Mouse (Mus musculus) neural tube, embryonic 14.5 days (tissue): ENCODE measurements around the gene Prr36. TPM values are rescaled to one million over a fixed set of nuclear protein-coding genes. Genes with fewer than 3 reads are reported as not detected.

Experiments
- ATAC-seq: fragments of 200-750 bp; cut with Nextera tagmentation; 2 replicates; pipeline ENCODE4 v1.8.0; 2017; ENCODE audit warnings: low read depth, mild to moderate bottlenecking, moderate TSS enrichment, moderate library complexity
- H3K27ac ChIP-seq: fragments of 300-500 bp; sonication (generic); 2 replicates; pipeline ENCODE4 v1.5.1; 2014; ENCODE audit warnings: low read depth, mild to moderate bottlenecking, control low read depth, low read length, moderate library complexity, mixed read lengths
- H3K27me3 ChIP-seq: fragments of 300-500 bp; sonication (generic); 2 replicates; pipeline ENCODE4 v1.6.1; 2014; ENCODE audit warnings: low read length; ENCODE audit not compliant: control insufficient read depth, insufficient read depth
- H3K36me3 ChIP-seq: fragments of 300-500 bp; sonication (generic); 2 replicates; pipeline ENCODE4 v1.6.1; 2014; ENCODE audit warnings: low read length, mixed read lengths; ENCODE audit not compliant: control insufficient read depth, insufficient read depth
- H3K4me1 ChIP-seq: fragments of 300-500 bp; sonication (generic); 2 replicates; pipeline ENCODE4 v1.6.1; 2014; ENCODE audit warnings: low read length; ENCODE audit not compliant: control insufficient read depth, insufficient read depth
- H3K4me2 ChIP-seq: fragments of 300-500 bp; sonication (generic); 2 replicates; pipeline ENCODE4 v1.6.1; 2014; ENCODE audit warnings: mild to moderate bottlenecking, low read depth, low read length, control low read depth
- H3K4me3 ChIP-seq: fragments of 300-500 bp; sonication (generic); 2 replicates; pipeline ENCODE4 v1.5.1; 2014; ENCODE audit warnings: low read depth, low read length, control low read depth, mixed read lengths
- H3K9ac ChIP-seq: fragments of 300-500 bp; sonication (generic); replicated peaks from 2 replicates; pipeline ENCODE4 v1.6.1; 2014; ENCODE audit warnings: low read depth, mild to moderate bottlenecking, control low read depth, low read length, mixed read lengths
- H3K9me3 ChIP-seq: fragments of 300-500 bp; sonication (generic); 2 replicates; pipeline ENCODE4 v1.6.1; 2016; ENCODE audit warnings: low read length; ENCODE audit not compliant: control insufficient read depth
- WGBS: fragments of 180-500 bp; shearing (Covaris S2); extraction: QIAGEN DNeasy Blood & Tissue Kit; methylation state at CpG from one replicate; pipeline ENCODE4 v1.1.7; 2014; 5-methylcytosine and 5-hydroxymethylcytosine counted together
- polyA plus RNA-seq: library from polyadenylated mRNA; unstranded; fragments of >200 nt; fragmentation: Nextera tagmentation; extraction: Ambion mirVana; gene quantifications from 2 replicates; pipeline ENCODE4 v1.2.1, GENCODE M21; 2014

Prr36 gene
- polyA plus RNA-seq, 1 experiment from 2014 or later: 53.3 TPM

- 96% methylated on average over 8 of the region's 8 CpGs for WGBS
- H3K27ac ChIP-seq: no peak overlapping the region
- no peaks in the 10 kb centered on the region for H3K4me1 ChIP-seq
- peaks cover 49% of the 10 kb centered on the region for H3K36me3 ChIP-seq
- H3K9me3 ChIP-seq: no peaks in the 10 kb centered on the region
- H3K27me3 ChIP-seq: no peaks in the 10 kb centered on the region
- no peak overlapping the region for H3K4me2 ChIP-seq
- no peak overlapping the region for H3K9ac ChIP-seq
- H3K4me3 ChIP-seq: no peak overlapping the region
- ATAC-seq: no peak
Measured at GRCm38 (mm10) chr8:4247241-4247640, 30.0 kb upstream of the Prr36 start.

- no peak overlapping the region for H3K4me3 ChIP-seq
- H3K36me3 ChIP-seq: peaks cover 49% of the 10 kb centered on the region
- no peak overlapping the region for H3K4me2 ChIP-seq
- H3K27ac ChIP-seq: no peak overlapping the region
- H3K4me1 ChIP-seq: peaks cover 6% of the 10 kb centered on the region; the same call in 1 of the 2 replicates
- no peak for ATAC-seq
- H3K27me3 ChIP-seq: no peaks in the 10 kb centered on the region
- no peak overlapping the region for H3K9ac ChIP-seq
- 88% methylated on average over 13 of the region's 13 CpGs for whole genome bisulfite sequencing
- H3K9me3 ChIP-seq: no peaks in the 10 kb centered on the region
Measured at GRCm38 (mm10) chr8:4245737-4246136, 28.5 kb upstream of the Prr36 start.

- Histone ChIP-seq H3K9me3 (no peaks in the 10 kb centered on the region), H3K27me3 (no peaks in the 10 kb centered on the region), H3K4me3 (no peak overlapping the region), H3K4me1 (peaks cover 13% of the 10 kb centered on the region), H3K36me3 (peaks cover 49% of the 10 kb centered on the region), H3K9ac (no peak overlapping the region), H3K4me2 (no peak overlapping the region), H3K27ac (no peak overlapping the region)
- 95% methylated on average over 5 of the region's 5 CpGs for whole genome bisulfite sequencing
- ATAC-seq: no peak
Measured at GRCm38 (mm10) chr8:4245061-4245460, 27.8 kb upstream of the Prr36 start.

GRCm38 (mm10) chr8:4239193-4239890, 22.1 kb upstream of the Prr36 start:
- H3K27ac ChIP-seq: peak overlapping the region; percentile 85
- no peaks in the 10 kb centered on the region for H3K9me3 ChIP-seq
- H3K27me3 ChIP-seq: no peaks in the 10 kb centered on the region
- H3K4me2 ChIP-seq: peak overlapping the region; percentile 91
- H3K36me3 ChIP-seq: peaks cover 13% of the 10 kb centered on the region
- peak overlapping the region; percentile 75 for H3K9ac ChIP-seq
- H3K4me3 ChIP-seq: peak overlapping the region; percentile 52
- peaks cover 24% of the 10 kb centered on the region for H3K4me1 ChIP-seq
- WGBS: 14% methylated on average over 19 of the region's 19 CpGs
- ATAC-seq: peak; percentile 32; the same call in 1 of the 2 replicates

GRCm38 (mm10) chr8:4238434-4239192, 21.4 kb upstream of the Prr36 start, which contains the start of the genes Map2k7 and Gm49320:
Gene Map2k7, plus strand, starts transcription at chr8:4238740.
Gene Gm49320, plus strand, starts transcription at chr8:4238865.
- H3K4me1 ChIP-seq: peaks cover 24% of the 10 kb centered on the region
- no peaks in the 10 kb centered on the region for H3K9me3 ChIP-seq
- WGBS: under 1% methylated on average over 62 of the region's 71 CpGs
- peak; percentile 93 for ATAC-seq
- H3K27ac ChIP-seq: peak within 1 kb of the TSS; percentile 91
- peak within 1 kb of the TSS; percentile 75 for H3K9ac ChIP-seq
- no peaks in the 10 kb centered on the region for H3K27me3 ChIP-seq
- H3K4me2 ChIP-seq: peak within 1 kb of the TSS; percentile 91
- peaks cover 7% of the 10 kb centered on the region; the same call in 1 of the 2 replicates for H3K36me3 ChIP-seq
- H3K4me3 ChIP-seq: peak within 1 kb of the TSS; percentile 52

GRCm38 (mm10) chr8:4237814-4238433, 20.7 kb upstream of the Prr36 start:
- no peaks in the 10 kb centered on the region for H3K9me3 ChIP-seq
- H3K4me3 ChIP-seq: peak overlapping the region; percentile 52
- H3K27ac ChIP-seq: peak overlapping the region; percentile 91
- H3K36me3 ChIP-seq: peaks cover 3% of the 10 kb centered on the region; the same call in 1 of the 2 replicates
- H3K4me1 ChIP-seq: peaks cover 24% of the 10 kb centered on the region
- peak overlapping the region; percentile 65 for H3K4me2 ChIP-seq
- no peaks in the 10 kb centered on the region for H3K27me3 ChIP-seq
- H3K9ac ChIP-seq: peak overlapping the region; percentile 54
- ATAC-seq: no peak; the same call in 1 of the 2 replicates
- WGBS: 20% methylated on average over 15 of the region's 15 CpGs

- Histone ChIP-seq H3K9ac (no peak overlapping the region), H3K27ac (no peak overlapping the region), H3K4me3 (no peak overlapping the region), H3K4me1 (no peaks in the 10 kb centered on the region), H3K27me3 (0 out of 2 replicates have a peak, but pooled peaks cover 2% of the 10 kb centered on the region), H3K9me3 (no peaks in the 10 kb centered on the region), H3K36me3 (no peaks in the 10 kb centered on the region), H3K4me2 (no peak overlapping the region)
- no peak for ATAC-seq
- 60% methylated on average over 10 of the region's 10 CpGs for WGBS
Measured at GRCm38 (mm10) chr8:4230612-4231351, 13.5 kb upstream of the Prr36 start.

GRCm38 (mm10) chr8:4229784-4230183, 12.5 kb upstream of the Prr36 start:
- 72% methylated on average over 5 of the region's 5 CpGs for WGBS
- Histone ChIP-seq H3K4me2 (no peak overlapping the region), H3K27me3 (0 out of 2 replicates have a peak, but pooled peaks cover 2% of the 10 kb centered on the region), H3K4me3 (no peak overlapping the region), H3K36me3 (no peaks in the 10 kb centered on the region), H3K9me3 (no peaks in the 10 kb centered on the region), H3K4me1 (no peaks in the 10 kb centered on the region), H3K27ac (no peak overlapping the region), H3K9ac (no peak overlapping the region)
- ATAC-seq: no peak
